Mouse (Mus musculus) lung, embryonic 16.5 days (tissue): ENCODE data around the gene Camta1. TPM values are rescaled to one million over a fixed set of nuclear protein-coding genes. Genes with fewer than 3 reads are reported as not detected.

ENCODE experiments used
- ATAC-seq: fragments of 200-750 bp; cut with Nextera tagmentation; 2 replicates; pipeline ENCODE4 v1.8.0; 2017; ENCODE audit warnings: low read depth, mild to moderate bottlenecking, moderate library complexity
- H3K27ac ChIP-seq: fragments of 300-500 bp; sonication (generic); 2 replicates; pipeline ENCODE4 v1.5.1; 2014; ENCODE audit warnings: mild to moderate bottlenecking, control low read depth, low read length
- H3K27me3 ChIP-seq: fragments of 300-500 bp; sonication (generic); 2 replicates; pipeline ENCODE4 v1.6.1; 2014; ENCODE audit warnings: low read depth, low read length, mixed read lengths; ENCODE audit not compliant: control insufficient read depth, insufficient read depth
- H3K36me3 ChIP-seq: fragments of 300-500 bp; sonication (generic); 2 replicates; pipeline ENCODE4 v1.6.1; 2014; ENCODE audit warnings: low read length; ENCODE audit not compliant: control insufficient read depth, insufficient read depth
- H3K4me1 ChIP-seq: fragments of 300-500 bp; sonication (generic); replicated peaks from 2 replicates; pipeline ENCODE4 v1.6.1; 2014; ENCODE audit warnings: low read length, mixed read lengths; ENCODE audit not compliant: control insufficient read depth, insufficient read depth
- H3K4me2 ChIP-seq: fragments of 300-500 bp; sonication (generic); 2 replicates; pipeline ENCODE4 v1.6.1; 2014; ENCODE audit warnings: low read depth, low read length, control low read depth
- H3K4me3 ChIP-seq: fragments of 300-500 bp; sonication (generic); 2 replicates; pipeline ENCODE4 v1.5.1; 2014; ENCODE audit warnings: mild to moderate bottlenecking, low read length, control low read depth
- H3K9ac ChIP-seq: fragments of 300-500 bp; sonication (generic); 2 replicates; pipeline ENCODE4 v1.6.1; 2014; ENCODE audit warnings: low read length, control low read depth
- H3K9me3 ChIP-seq: fragments of 300-500 bp; sonication (generic); 2 replicates; pipeline ENCODE4 v1.6.1; 2016; ENCODE audit warnings: low read length; ENCODE audit not compliant: control insufficient read depth
- WGBS: fragments of 180-500 bp; shearing (Covaris S2); extraction: QIAGEN DNeasy Blood & Tissue Kit; methylation state at CpG from one replicate; pipeline ENCODE4 v1.1.7; 2014; 5-methylcytosine and 5-hydroxymethylcytosine counted together
- polyA plus RNA-seq: library from polyadenylated mRNA; unstranded; fragments of >200 nt; fragmentation: Nextera tagmentation; extraction: Ambion mirVana; gene quantifications from 2 replicates; pipeline ENCODE4 v1.2.1, GENCODE M21; 2015

Gene Camta1
- polyA plus RNA-seq, result 59.4 and 89.4 TPM in 2 replicates

- ATAC-seq, result peak; percentile 96
- Histone ChIP-seq H3K27ac (peak within 1 kb of the TSS; percentile 97), H3K9ac (peak within 1 kb of the TSS; percentile 83), H3K9me3 (no peaks in the 10 kb centered on the region), H3K36me3 (no peaks in the 10 kb centered on the region), H3K4me1 (peaks cover 14% of the 10 kb centered on the region; the same call in 1 of the 2 replicates), H3K4me2 (peak within 1 kb of the TSS; percentile 64), H3K27me3 (no peaks in the 10 kb centered on the region), H3K4me3 (peak within 1 kb of the TSS; percentile 77)
- WGBS, result 0% methylated on average over 70 of the region's 85 CpGs
These were observed at the start of gene Camta1 for GRCm38 (mm10) chr4:151861806-151862739. Camta1 (minus strand) TSS chr4:151861876.

- H3K27me3 ChIP-seq, result peaks cover 6% of the 10 kb centered on the region
- H3K4me3 ChIP-seq, result no peak overlapping the region
- no peak overlapping the region for H3K9ac ChIP-seq
- H3K4me1 ChIP-seq, result peaks cover 3% of the 10 kb centered on the region; the same call in 1 of the 2 replicates
- no peak for ATAC-seq
- no peak overlapping the region for H3K4me2 ChIP-seq
- 60% methylated on average over 8 of the region's 8 CpGs for WGBS
- no peaks in the 10 kb centered on the region for H3K36me3 ChIP-seq
- no peak overlapping the region for H3K27ac ChIP-seq
- H3K9me3 ChIP-seq, result no peaks in the 10 kb centered on the region
These were observed 47.1 kb upstream of the Camta1 start for GRCm38 (mm10) chr4:151908809-151909208.

- Histone ChIP-seq H3K9me3 (no peaks in the 10 kb centered on the region), H3K27ac (no peak overlapping the region), H3K36me3 (no peaks in the 10 kb centered on the region), H3K4me3 (no peak overlapping the region), H3K4me1 (peaks cover 8% of the 10 kb centered on the region), H3K9ac (no peak overlapping the region), H3K4me2 (peak overlapping the region; percentile 16; the same call in 1 of the 2 replicates), H3K27me3 (peaks cover 6% of the 10 kb centered on the region)
- no peak for ATAC-seq
- 65% methylated on average over 26 of the region's 26 CpGs for WGBS
These were observed 46.1 kb upstream of the Camta1 start for GRCm38 (mm10) chr4:151907577-151908343.

- Histone ChIP-seq H3K27ac (no peak overlapping the region), H3K27me3 (peaks cover 6% of the 10 kb centered on the region), H3K36me3 (no peaks in the 10 kb centered on the region), H3K9ac (no peak overlapping the region), H3K4me2 (no peak overlapping the region), H3K4me3 (no peak overlapping the region), H3K4me1 (peaks cover 15% of the 10 kb centered on the region), H3K9me3 (no peaks in the 10 kb centered on the region)
- 74% methylated on average over 4 of the region's 4 CpGs for WGBS
- no peak for ATAC-seq
These were observed 43.9 kb upstream of the Camta1 start for GRCm38 (mm10) chr4:151905621-151906020.

- no peak overlapping the region for H3K27ac ChIP-seq
- no peaks in the 10 kb centered on the region for H3K36me3 ChIP-seq
- ATAC-seq, result peak; percentile 68; the same call in 1 of the 2 replicates
- 35% methylated on average over 11 of the region's 11 CpGs for WGBS
- H3K4me2 ChIP-seq, result no peak overlapping the region
- H3K9me3 ChIP-seq, result no peaks in the 10 kb centered on the region
- no peak overlapping the region for H3K9ac ChIP-seq
- H3K4me1 ChIP-seq, result peaks cover 15% of the 10 kb centered on the region
- no peak overlapping the region for H3K4me3 ChIP-seq
- peaks cover 6% of the 10 kb centered on the region for H3K27me3 ChIP-seq
These were observed 42.4 kb upstream of the Camta1 start for GRCm38 (mm10) chr4:151904098-151904497.

GRCm38 (mm10) chr4:151902689-151903241 is 41.1 kb upstream of the Camta1 start:
- Histone ChIP-seq H3K9ac (no peak overlapping the region), H3K4me3 (no peak overlapping the region), H3K9me3 (no peaks in the 10 kb centered on the region), H3K27me3 (peaks cover 6% of the 10 kb centered on the region), H3K36me3 (no peaks in the 10 kb centered on the region), H3K27ac (no peak overlapping the region), H3K4me1 (peaks cover 15% of the 10 kb centered on the region), H3K4me2 (no peak overlapping the region)
- ATAC-seq, result peak; percentile 77
- WGBS, result 25% methylated on average over 14 of the region's 14 CpGs

- Histone ChIP-seq H3K4me3 (no peak overlapping the region), H3K9me3 (no peaks in the 10 kb centered on the region), H3K4me1 (peaks cover 15% of the 10 kb centered on the region), H3K27ac (no peak overlapping the region), H3K4me2 (no peak overlapping the region), H3K9ac (no peak overlapping the region), H3K27me3 (peaks cover 6% of the 10 kb centered on the region), H3K36me3 (no peaks in the 10 kb centered on the region)
- WGBS, result 68% methylated on average over 17 of the region's 17 CpGs
- ATAC-seq, result no peak
These were observed 40.5 kb upstream of the Camta1 start for GRCm38 (mm10) chr4:151902046-151902688.

- 41% methylated on average over 11 of the region's 11 CpGs for WGBS
- Histone ChIP-seq H3K9ac (no peak overlapping the region), H3K27me3 (peaks cover 3% of the 10 kb centered on the region; the same call in 1 of the 2 replicates), H3K4me3 (no peak overlapping the region), H3K9me3 (no peaks in the 10 kb centered on the region), H3K4me2 (no peak overlapping the region), H3K36me3 (no peaks in the 10 kb centered on the region), H3K27ac (no peak overlapping the region), H3K4me1 (peaks cover 15% of the 10 kb centered on the region)
- ATAC-seq, result no peak
These were observed 39.7 kb upstream of the Camta1 start for GRCm38 (mm10) chr4:151901422-151901821.
